Mouse (Mus musculus) bone marrow macrophage, adult 2 months (primary cell): ENCODE measurements around the gene Cul5. TPM values are rescaled to one million over a fixed set of nuclear protein-coding genes. Genes with fewer than 3 reads are reported as not detected.

Experiments used
- H3K27ac ChIP-seq: 2 replicates; pipeline ENCODE4 v1.5.1; 2012; ENCODE audit warnings: low read depth, low read length; ENCODE audit not compliant: insufficient read depth
- H3K4me1 ChIP-seq: 2 replicates; pipeline ENCODE4 v1.6.1; 2012; ENCODE audit warnings: low read length; ENCODE audit not compliant: control insufficient read depth, insufficient read depth
- H3K4me3 ChIP-seq: 2 replicates; pipeline ENCODE4 v1.5.1; 2012; ENCODE audit warnings: mild to moderate bottlenecking, low read length, moderate library complexity; ENCODE audit not compliant: insufficient read depth
- CTCF ChIP-seq: IDR thresholded peaks from 2 replicates; pipeline ENCODE4 v1.5.1; 2012; ENCODE audit warnings: low read depth, mild to moderate bottlenecking, low read length, moderate library complexity
- POLR2A ChIP-seq: IDR thresholded peaks from 2 replicates; pipeline ENCODE4 v1.6.1; 2012; ENCODE audit warnings: mild to moderate bottlenecking, low read depth, low read length, borderline replicate concordance
- polyA plus RNA-seq: library from polyadenylated mRNA; stranded (reverse); fragments of >200 nt; gene quantifications from 2 replicates; pipeline ENCODE4 v1.2.4, GENCODE M21; 2012; ENCODE audit not compliant: missing spikeins, insufficient read depth, insufficient read length

The Cul5 gene
- polyA plus RNA-seq, 1 experiment: 21.3 TPM

- H3K27ac ChIP-seq: peak overlapping the region; percentile 34
- TF ChIP-seq CTCF: no peak
- TF ChIP-seq POLR2A: no peak
- peak overlapping the region; percentile 75 for H3K4me3 ChIP-seq
- peaks cover 26% of the 10 kb centered on the region for H3K4me1 ChIP-seq
Observed at GRCm38 (mm10) chr9:53609306-53609967, 60.4 kb downstream of the Cul5 start.

GRCm38 (mm10) chr9:53607816-53608215 is 62.0 kb downstream of the Cul5 start:
- Histone ChIP-seq H3K4me3 (no peak overlapping the region), H3K27ac (no peak overlapping the region), H3K4me1 (peaks cover 38% of the 10 kb centered on the region)
- no peak for TF ChIP-seq POLR2A
- no peak for TF ChIP-seq CTCF

- no peak overlapping the region for H3K4me3 ChIP-seq
- H3K27ac ChIP-seq: no peak overlapping the region
- TF ChIP-seq POLR2A (no peak), CTCF (no peak)
- H3K4me1 ChIP-seq: peaks cover 40% of the 10 kb centered on the region
Observed at GRCm38 (mm10) chr9:53607192-53607591, 62.6 kb downstream of the Cul5 start.

GRCm38 (mm10) chr9:53604954-53605353 is 64.9 kb downstream of the Cul5 start:
- TF ChIP-seq CTCF (no peak), POLR2A (no peak)
- no peak overlapping the region for H3K27ac ChIP-seq
- peaks cover 49% of the 10 kb centered on the region for H3K4me1 ChIP-seq
- no peak overlapping the region for H3K4me3 ChIP-seq

- TF ChIP-seq CTCF: no peak
- no peak for TF ChIP-seq POLR2A
Observed at GRCm38 (mm10) chr9:53603849-53604248, 66.0 kb downstream of the Cul5 start.

GRCm38 (mm10) chr9:53603384-53603783 is 66.4 kb downstream of the Cul5 start:
- Histone ChIP-seq H3K27ac (peak overlapping the region; percentile 70), H3K4me1 (peaks cover 45% of the 10 kb centered on the region), H3K4me3 (no peak overlapping the region)
- no peak for TF ChIP-seq CTCF
- TF ChIP-seq POLR2A: no peak

More at GRCm38 (mm10) chr9:53603849-53604248, 66.0 kb downstream of the Cul5 start:
- Histone ChIP-seq H3K27ac (peak overlapping the region; percentile 61), H3K4me3 (no peak overlapping the region), H3K4me1 (peaks cover 46% of the 10 kb centered on the region)

GRCm38 (mm10) chr9:53601541-53601940 is 68.3 kb downstream of the Cul5 start:
- no peak overlapping the region for H3K4me3 ChIP-seq
- H3K4me1 ChIP-seq: peaks cover 51% of the 10 kb centered on the region
- H3K27ac ChIP-seq: no peak overlapping the region
- no peak for TF ChIP-seq POLR2A

GRCm38 (mm10) chr9:53598631-53599030 is 71.2 kb downstream of the Cul5 start:
- Histone ChIP-seq H3K4me1 (peaks cover 26% of the 10 kb centered on the region), H3K4me3 (no peak overlapping the region), H3K27ac (no peak overlapping the region)
- no peak for TF ChIP-seq CTCF
- no peak for TF ChIP-seq POLR2A

- H3K4me1 ChIP-seq: peaks cover 17% of the 10 kb centered on the region
- TF ChIP-seq POLR2A (no peak), CTCF (no peak)
Observed at GRCm38 (mm10) chr9:53596971-53597600, 72.7 kb downstream of the Cul5 start.

GRCm38 (mm10) chr9:53594764-53595163 is 75.0 kb downstream of the Cul5 start:
- TF ChIP-seq POLR2A (no peak), CTCF (peak; percentile 77)
- H3K27ac ChIP-seq: no peak overlapping the region
- H3K4me1 ChIP-seq: peaks cover 9% of the 10 kb centered on the region
- no peak overlapping the region for H3K4me3 ChIP-seq

More at GRCm38 (mm10) chr9:53596971-53597600, 72.7 kb downstream of the Cul5 start:
- H3K27ac ChIP-seq: no peak overlapping the region
- H3K4me3 ChIP-seq: no peak overlapping the region

- H3K4me1 ChIP-seq: peaks cover 10% of the 10 kb centered on the region
- no peak overlapping the region for H3K4me3 ChIP-seq
- no peak overlapping the region for H3K27ac ChIP-seq
- no peak for TF ChIP-seq POLR2A
- TF ChIP-seq CTCF: no peak
Observed at GRCm38 (mm10) chr9:53581870-53582269, 87.9 kb downstream of the Cul5 start.
